Mouse (Mus musculus) bone marrow, adult 2 months (tissue): ENCODE measurements around the gene Celf5. TPM values are rescaled to one million over a fixed set of nuclear protein-coding genes. Genes with fewer than 3 reads are reported as not detected.

Source experiments
- H3K27ac ChIP-seq: fragments of 200-500 bp; 2 replicates; pipeline ENCODE4 v1.5.1; 2012; ENCODE audit warnings: low read depth, mild to moderate bottlenecking, control low read depth, inconsistent platforms, low read length; ENCODE audit not compliant: control insufficient read depth, poor library complexity, insufficient read depth
- H3K4me1 ChIP-seq: fragments of 200-500 bp; 2 replicates; pipeline ENCODE4 v1.6.1; 2011; ENCODE audit warnings: low read length; ENCODE audit not compliant: control insufficient read depth, insufficient read depth
- H3K4me3 ChIP-seq: fragments of 200-500 bp; replicated peaks from 2 replicates; pipeline ENCODE3; 2011; ENCODE audit warnings: mild to moderate bottlenecking, low read depth, low read length, control low read depth; ENCODE audit not compliant: control insufficient read depth
- CTCF ChIP-seq: fragments of 200-500 bp; IDR thresholded peaks from 2 replicates; pipeline ENCODE4 v1.5.1; 2011; ENCODE audit warnings: low read length, control low read depth; ENCODE audit not compliant: control insufficient read depth, insufficient read depth
- POLR2A ChIP-seq: fragments of 200-500 bp; IDR thresholded peaks from 2 replicates; pipeline ENCODE4 v1.6.1; 2011; ENCODE audit warnings: low read depth, mild to moderate bottlenecking, control low read depth, low read length, borderline replicate concordance; ENCODE audit not compliant: control insufficient read depth
- WGBS: fragments of 180-500 bp; shearing (Covaris S2); methylation state at CpG from one replicate; pipeline ENCODE4 v1.1.7; 2018; 5-methylcytosine and 5-hydroxymethylcytosine counted together
- polyA plus RNA-seq: library from polyadenylated mRNA; stranded (reverse); fragments of >200 nt; gene quantifications from 2 replicates; pipeline ENCODE4 v1.2.4, GENCODE M21; 2011; ENCODE audit warnings: low replicate concordance; ENCODE audit not compliant: missing spikeins, insufficient read depth, insufficient read length

The Celf5 gene
- polyA plus RNA-seq, 1 experiment: 0.72 TPM

DNA sequence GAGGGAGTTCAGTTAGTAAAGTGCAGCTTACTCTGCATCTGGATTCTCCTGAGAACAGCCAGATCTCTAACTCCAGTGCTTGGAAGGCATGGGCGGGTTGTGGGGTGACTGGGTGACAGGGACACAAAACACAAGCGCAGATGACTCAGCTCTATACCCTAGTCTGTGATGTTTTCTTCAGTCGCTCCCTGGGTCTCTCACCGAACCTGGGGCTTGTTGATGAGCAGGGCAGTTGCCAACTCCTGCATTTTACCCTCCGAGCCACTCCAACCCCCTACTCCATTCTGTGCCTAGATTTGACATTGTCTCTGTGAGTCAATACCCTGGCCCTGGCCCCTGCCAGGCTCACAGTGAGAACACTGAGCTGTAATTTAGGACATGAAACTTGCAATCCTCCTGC is 19.4 kb upstream of the Celf5 start:
- Histone ChIP-seq H3K4me3 (no peak overlapping the region), H3K4me1 (peaks cover 1% of the 10 kb centered on the region; the same call in 1 of the 2 replicates), H3K27ac (no peak overlapping the region)
- TF ChIP-seq CTCF (no peak), POLR2A (no peak)
- 81% methylated on average over 5 of the region's 5 CpGs for WGBS

DNA sequence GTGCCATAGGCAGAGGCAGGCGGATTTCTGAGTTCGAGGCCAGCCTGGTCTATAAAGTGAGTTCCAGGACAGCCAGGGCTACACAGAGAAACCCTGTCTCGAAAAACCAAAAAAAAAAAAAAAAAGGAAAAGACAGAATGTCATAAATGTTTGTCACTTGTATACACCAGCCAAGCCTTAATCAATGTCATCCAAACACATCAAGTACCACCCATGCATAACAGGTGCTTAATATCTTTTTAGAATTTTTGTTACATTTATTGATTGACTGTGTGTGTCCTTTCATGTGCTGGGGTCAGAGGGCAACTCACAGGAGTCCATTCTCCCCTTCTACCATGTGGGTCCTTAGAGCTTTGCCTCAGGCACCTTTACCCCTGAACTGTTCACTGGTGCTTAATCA is 17.5 kb upstream of the Celf5 start, which contains the start of gene S1pr4:
Gene S1pr4 (minus strand): TSS at position 101 of the 400 bp plus-strand sequence.
- H3K27ac ChIP-seq: peak within 1 kb of the TSS; percentile 90
- WGBS: 36% methylated on average over 3 of the region's 3 CpGs
- TF ChIP-seq CTCF: no peak
- H3K4me3 ChIP-seq: peak within 1 kb of the TSS; percentile 78
- H3K4me1 ChIP-seq: peaks cover 1% of the 10 kb centered on the region; the same call in 1 of the 2 replicates

DNA sequence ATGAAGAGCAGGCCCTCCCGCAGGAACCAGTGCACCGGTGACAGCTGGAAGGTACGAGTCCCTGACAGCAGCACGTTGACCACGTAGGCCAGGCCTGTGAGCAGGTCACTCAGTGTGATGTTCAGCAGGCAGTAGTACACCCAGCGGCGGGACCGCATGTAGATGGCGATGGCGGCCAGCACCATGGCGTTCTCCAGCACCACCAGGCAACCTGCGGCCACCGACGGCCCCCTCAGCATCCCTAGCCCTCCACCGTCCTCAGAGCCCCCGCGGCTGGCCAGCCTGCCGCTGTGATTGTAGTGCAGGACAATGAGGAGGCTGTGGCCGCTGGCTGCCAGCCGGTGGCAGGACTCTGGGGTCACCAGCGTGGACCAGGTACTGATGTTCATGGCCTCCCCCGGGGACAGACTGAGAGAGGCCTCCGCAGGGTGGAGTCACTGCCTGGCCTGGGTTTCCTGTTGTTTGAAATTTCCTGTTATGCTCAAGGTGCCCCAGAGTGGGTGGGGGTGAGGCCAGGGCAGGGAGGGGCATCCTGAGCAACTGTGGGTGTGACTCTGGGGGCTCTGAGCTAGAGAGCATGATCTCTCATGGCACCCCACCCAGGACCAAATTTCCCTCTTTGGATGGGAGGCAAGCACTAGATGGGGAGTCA is 16.9 kb upstream of the Celf5 start:
- Histone ChIP-seq H3K4me1 (peaks cover 1% of the 10 kb centered on the region; the same call in 1 of the 2 replicates), H3K27ac (peak overlapping the region; percentile 90), H3K4me3 (peak overlapping the region; percentile 78)
- WGBS: 2% methylated on average over 23 of the region's 23 CpGs
- TF ChIP-seq CTCF (no peak), POLR2A (peak; percentile 96; the same call in 1 of the 2 replicates)

DNA sequence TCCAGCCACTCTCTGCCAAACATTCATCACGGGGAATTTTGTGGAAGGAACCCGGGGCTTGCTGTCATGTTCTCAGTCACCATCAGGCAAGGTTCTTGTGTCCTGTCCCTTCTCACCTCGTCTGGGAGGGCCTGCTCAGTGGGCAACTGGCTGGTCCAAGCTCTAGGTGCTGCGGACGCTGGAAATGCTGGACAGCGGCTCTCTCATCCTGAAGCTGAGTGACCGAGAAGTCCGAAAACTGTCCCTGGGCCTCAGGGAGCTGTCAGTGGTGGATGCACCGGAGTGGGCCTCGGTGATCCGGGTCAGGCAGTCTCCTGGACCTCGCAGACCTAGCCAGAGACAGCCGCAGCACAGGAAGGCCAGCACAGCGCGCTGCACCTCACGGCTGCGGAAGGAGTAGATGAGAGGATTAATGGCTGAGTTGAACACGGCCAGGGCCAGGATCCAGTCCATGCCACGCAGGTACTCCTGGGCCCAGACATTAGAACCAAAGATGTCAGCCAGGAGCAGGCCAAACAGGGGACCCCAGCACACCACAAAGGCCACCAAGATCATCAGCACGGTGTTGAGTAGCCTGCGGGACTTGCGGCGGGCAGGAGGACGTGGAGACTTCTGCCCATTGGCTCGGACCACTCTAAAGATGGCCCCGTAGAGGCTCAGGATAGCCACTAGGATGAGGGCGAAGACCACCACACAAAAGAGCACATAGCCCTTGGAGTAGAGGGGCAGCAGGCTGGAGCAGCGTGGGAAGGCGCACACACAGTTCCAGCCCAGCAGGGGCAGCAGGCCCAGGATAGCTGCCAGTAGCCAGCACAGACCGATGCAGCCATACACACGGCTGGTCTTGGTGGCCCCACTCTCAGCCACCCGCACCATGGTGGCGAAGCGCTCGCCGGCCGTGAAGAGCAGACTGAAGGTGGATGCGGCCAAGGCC is 16.1 kb upstream of the Celf5 start:
- 4% methylated on average over 38 of the region's 38 CpGs for WGBS
- H3K4me3 ChIP-seq: peak overlapping the region; percentile 78
- H3K27ac ChIP-seq: peak overlapping the region; percentile 90
- peaks cover 1% of the 10 kb centered on the region; the same call in 1 of the 2 replicates for H3K4me1 ChIP-seq
- peak; percentile 50; the same call in 1 of the 2 replicates for TF ChIP-seq POLR2A
- 0 out of 2 replicates have a peak, but pooled peaks have one; percentile 23 for TF ChIP-seq CTCF

DNA sequence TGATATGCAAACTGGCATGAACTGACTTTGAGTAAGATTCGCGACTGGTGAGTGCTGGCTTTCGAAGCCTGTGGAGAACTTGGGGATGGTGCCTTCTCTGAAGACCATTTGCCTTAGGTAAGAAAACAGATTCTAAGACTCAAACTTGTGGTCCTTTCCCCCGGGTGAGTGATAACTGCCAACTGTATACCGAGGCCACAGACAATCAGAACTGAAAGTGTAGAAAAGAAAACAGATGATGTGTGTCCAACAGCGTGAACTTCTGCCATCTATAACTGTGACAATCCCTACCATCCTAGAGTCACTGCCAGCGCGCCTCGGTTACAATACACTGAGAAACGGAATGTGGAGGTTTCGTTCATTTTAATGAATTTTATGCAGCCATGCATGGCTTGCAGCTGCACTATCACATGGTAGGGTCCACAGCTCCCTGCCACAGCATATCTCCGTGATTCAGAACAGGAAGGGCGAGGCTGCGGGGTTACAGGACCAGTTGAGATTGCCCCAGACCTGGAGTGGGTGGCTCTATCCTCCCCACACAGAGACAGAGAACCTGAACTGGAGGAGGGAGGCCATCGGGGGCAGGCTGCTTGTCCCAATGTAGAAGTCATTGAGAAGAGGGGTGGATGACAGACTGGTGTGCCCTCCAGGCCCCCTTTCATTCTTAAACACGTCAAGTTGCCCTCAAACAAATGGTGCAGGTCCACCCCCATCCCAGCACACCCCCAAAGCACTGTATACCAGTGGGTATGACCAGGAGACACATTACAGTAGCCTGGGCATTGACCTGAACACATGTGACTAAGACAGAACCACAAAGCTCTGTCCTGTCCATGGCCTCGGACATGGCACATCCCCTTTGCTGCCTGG is 15.1 kb upstream of the Celf5 start:
- 2% methylated on average over 17 of the region's 17 CpGs for WGBS
- no peaks in the 10 kb centered on the region; the same call in 1 of the 2 replicates for H3K4me1 ChIP-seq
- TF ChIP-seq POLR2A (peak; percentile 41; the same call in 1 of the 2 replicates), CTCF (no peak)

DNA sequence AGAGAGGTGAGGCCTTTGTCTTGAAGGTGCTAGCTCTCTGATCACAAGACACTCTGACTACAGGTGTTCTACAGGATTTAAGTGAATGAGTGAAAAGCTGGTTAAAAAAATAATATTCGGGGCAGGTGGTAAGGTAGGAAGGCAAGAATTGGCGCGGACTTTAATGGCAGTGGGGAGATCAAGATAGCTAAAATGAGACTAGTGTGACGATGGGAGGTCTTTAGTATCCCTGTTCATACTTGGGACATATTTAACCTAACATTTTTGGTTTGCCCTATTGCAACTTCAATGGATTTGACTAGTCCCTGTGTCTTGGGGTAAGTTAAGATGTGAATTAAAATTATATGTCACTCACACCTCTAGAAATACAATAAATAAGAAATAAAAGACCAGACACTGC is 14.5 kb upstream of the Celf5 start:
- no peak for TF ChIP-seq CTCF
- no peak for TF ChIP-seq POLR2A
- peak overlapping the region; percentile 78 for H3K4me3 ChIP-seq
- WGBS: 3% methylated on average over 4 of the region's 4 CpGs
- H3K27ac ChIP-seq: peak overlapping the region; percentile 90; the same call in 1 of the 2 replicates
- H3K4me1 ChIP-seq: no peaks in the 10 kb centered on the region; the same call in 1 of the 2 replicates

More for the DNA sequence above, 15.1 kb upstream of the Celf5 start:
- Histone ChIP-seq H3K27ac (peak overlapping the region; percentile 90), H3K4me3 (peak overlapping the region; percentile 78)

DNA sequence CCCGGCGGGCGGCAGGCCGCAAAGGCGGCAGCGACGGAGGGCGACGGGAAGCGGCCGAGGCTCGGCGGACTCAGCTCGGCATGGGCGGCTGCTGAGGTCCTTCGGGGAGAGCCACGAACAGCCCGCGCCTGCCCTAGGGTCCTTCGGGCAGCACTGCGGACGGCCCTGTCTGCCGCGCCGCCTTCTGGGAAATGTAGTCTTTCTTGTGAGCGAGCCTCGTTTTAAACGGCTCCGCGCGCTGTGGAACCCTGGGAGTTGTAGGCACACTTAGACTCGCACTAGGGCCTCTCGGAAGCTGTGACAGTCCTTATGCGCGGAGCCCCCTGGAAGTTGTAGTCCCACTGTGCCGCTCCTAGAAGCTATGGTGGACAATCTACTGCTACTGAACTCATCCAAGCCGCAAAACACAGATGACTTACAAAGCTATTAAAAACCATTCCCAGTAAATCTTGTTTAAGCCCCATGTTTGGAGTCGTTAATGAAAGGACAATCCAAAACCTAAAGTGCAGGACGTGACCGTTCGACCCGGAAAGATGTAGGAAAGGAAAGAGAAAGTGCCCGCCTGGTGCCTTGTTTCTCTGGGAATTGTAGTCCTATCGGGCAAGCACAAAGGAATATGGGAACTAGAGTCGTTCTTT is 13.9 kb upstream of the Celf5 start, which contains the start of gene Ncln:
Gene Ncln (minus strand): TSS at position 129 of the 638 bp plus-strand sequence.
- under 1% methylated on average over 45 of the region's 45 CpGs for WGBS
- Histone ChIP-seq H3K4me3 (peak within 1 kb of the TSS; percentile 84), H3K27ac (peak within 1 kb of the TSS; percentile 90), H3K4me1 (no peaks in the 10 kb centered on the region; the same call in 1 of the 2 replicates)
- no peak for TF ChIP-seq CTCF
- TF ChIP-seq POLR2A: peak; percentile 63; the same call in 1 of the 2 replicates
